Mouse (Mus musculus): Measurements from ENCODE around the gene Naa16.

- TF ChIP-seq CTCF (IDR thresholded peaks at IDR 0.05; ENCODE audit: control insufficient read depth, insufficient read depth, insufficient replicate concordance, low read depth, low read length) (no peak), POLR2A (IDR thresholded peaks at IDR 0.05; ENCODE audit: control insufficient read depth, low read depth, low read length) (no peak)
These were observed 43.5 kb upstream of the Naa16 start for GRCm38 (mm10) chr14:79434068-79434467.

All from testis, adult 2 months (tissue).